Mouse (Mus musculus) heart, embryonic 10.5 days (tissue): Measurements from ENCODE around the gene Dscaml1. TPM values are rescaled to one million over a fixed set of nuclear protein-coding genes. Genes with fewer than 3 reads are reported as not detected.
"Not testable (repeated sequence)": the region's sequence is repeated elsewhere in the genome, so short reads cannot be mapped to it uniquely, and the experiment has no call there.

Experiments
- DNase-seq: peaks from one replicate; pipeline ENCODE4 v3.0.0-alpha.2; 2017; ENCODE audit warnings: low spot score
- H3K27ac ChIP-seq: fragments of 300-500 bp; sonication (generic); 2 replicates; pipeline ENCODE4 v1.5.1; 2016; ENCODE audit warnings: mild to moderate bottlenecking
- H3K27me3 ChIP-seq: fragments of 300-500 bp; sonication (generic); 2 replicates; pipeline ENCODE4 v1.6.1; 2016; ENCODE audit warnings: mild to moderate bottlenecking; ENCODE audit not compliant: poor library complexity, insufficient read depth, severe bottlenecking
- H3K36me3 ChIP-seq: fragments of 300-500 bp; sonication (generic); 2 replicates; pipeline ENCODE4 v1.6.1; 2016; ENCODE audit warnings: mild to moderate bottlenecking, moderate library complexity
- H3K4me1 ChIP-seq: fragments of 300-500 bp; sonication (generic); 2 replicates; pipeline ENCODE4 v1.6.1; 2016; ENCODE audit warnings: mild to moderate bottlenecking
- H3K4me3 ChIP-seq: fragments of 300-500 bp; sonication (generic); 2 replicates; pipeline ENCODE4 v1.5.1; 2016; ENCODE audit warnings: mild to moderate bottlenecking, moderate library complexity
- H3K9me3 ChIP-seq: fragments of 300-500 bp; sonication (generic); 2 replicates; pipeline ENCODE4 v1.6.1; 2016; ENCODE audit warnings: mild to moderate bottlenecking, moderate library complexity
- whole genome bisulfite sequencing: fragments of 180-500 bp; shearing (Covaris S2); methylation state at CpG from one replicate; pipeline ENCODE4 v1.1.7; 2016; 5-methylcytosine and 5-hydroxymethylcytosine counted together
- polyA plus RNA-seq: library from polyadenylated mRNA; unstranded; fragments of >200 nt; fragmentation: Nextera tagmentation; extraction: Ambion mirVana; gene quantifications from 2 replicates; pipeline ENCODE4 v1.2.1, GENCODE M21; 2016

Dscaml1 gene
- polyA plus RNA-seq, 1 experiment from 2014 or later: 0.14 TPM

DNA sequence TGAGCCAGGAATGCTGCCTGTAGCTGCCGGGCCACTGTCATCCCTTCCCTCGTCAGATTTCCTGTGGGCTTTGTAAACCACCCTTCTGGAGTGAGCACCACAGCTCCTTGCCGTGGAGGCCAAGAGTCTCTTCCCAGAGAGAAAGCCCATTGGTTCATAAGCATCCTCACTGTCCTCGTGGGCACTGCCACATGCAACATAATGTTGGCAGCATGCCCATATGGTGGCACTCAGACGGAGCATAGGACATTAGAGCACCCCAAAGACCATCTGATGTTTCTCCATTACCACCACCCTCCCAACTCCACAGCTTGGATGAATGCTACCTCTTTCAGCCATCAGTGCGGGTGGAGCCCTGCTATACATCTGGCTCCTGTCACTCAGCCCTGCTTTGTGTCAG is 306.8 kb downstream of the Dscaml1 start:
- 57% methylated on average over 6 of the region's 6 CpGs for WGBS
- H3K36me3 ChIP-seq: no peaks in the 10 kb centered on the region
- no peak overlapping the region for H3K4me3 ChIP-seq
- H3K27me3 ChIP-seq: 0 out of 2 replicates have a peak, but pooled peaks cover 3% of the 10 kb centered on the region
- H3K9me3 ChIP-seq: no peaks in the 10 kb centered on the region
- DNase-seq: no peak
- no peaks in the 10 kb centered on the region for H3K4me1 ChIP-seq
- H3K27ac ChIP-seq: no peak overlapping the region

DNA sequence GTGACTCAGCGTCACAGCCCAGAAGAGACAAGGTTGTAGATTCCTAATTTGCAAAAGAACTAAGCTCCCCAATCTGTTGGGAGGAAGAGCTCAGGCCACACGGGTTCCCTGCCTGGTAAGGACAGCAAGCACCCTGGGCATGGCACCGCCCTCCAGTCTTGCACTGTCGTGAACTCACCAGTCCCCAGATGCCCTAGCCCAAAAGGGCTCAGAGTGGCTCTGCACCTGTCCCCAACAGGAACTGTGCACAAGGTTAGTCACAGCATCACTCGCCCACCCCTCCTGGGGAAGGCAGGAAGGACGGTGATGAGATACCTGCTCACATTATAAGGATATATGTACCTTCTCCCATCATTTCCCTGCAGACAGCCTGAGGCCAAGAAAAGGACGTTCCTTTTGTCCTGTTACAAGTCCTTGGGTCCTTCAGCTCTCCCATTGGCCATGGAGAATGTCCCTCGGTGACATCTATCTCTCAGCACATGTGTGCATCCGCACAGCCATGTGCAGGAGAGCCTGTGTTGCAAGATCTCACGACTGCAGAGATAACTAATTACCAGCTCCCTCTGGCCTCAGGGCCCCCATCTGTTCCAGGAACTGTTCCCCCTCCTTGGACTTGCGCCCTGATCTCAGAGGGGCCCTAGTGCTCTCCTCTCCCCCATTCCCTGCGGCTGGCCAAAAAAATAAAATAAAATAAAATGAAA is 312.7 kb downstream of the Dscaml1 start:
- Histone ChIP-seq H3K27ac (no peak overlapping the region), H3K4me1 (no peaks in the 10 kb centered on the region), H3K27me3 (peaks cover 27% of the 10 kb centered on the region), H3K9me3 (no peaks in the 10 kb centered on the region), H3K36me3 (no peaks in the 10 kb centered on the region), H3K4me3 (no peak overlapping the region)
- DNase-seq: no peak
- WGBS: 71% methylated on average over 12 of the region's 12 CpGs

DNA sequence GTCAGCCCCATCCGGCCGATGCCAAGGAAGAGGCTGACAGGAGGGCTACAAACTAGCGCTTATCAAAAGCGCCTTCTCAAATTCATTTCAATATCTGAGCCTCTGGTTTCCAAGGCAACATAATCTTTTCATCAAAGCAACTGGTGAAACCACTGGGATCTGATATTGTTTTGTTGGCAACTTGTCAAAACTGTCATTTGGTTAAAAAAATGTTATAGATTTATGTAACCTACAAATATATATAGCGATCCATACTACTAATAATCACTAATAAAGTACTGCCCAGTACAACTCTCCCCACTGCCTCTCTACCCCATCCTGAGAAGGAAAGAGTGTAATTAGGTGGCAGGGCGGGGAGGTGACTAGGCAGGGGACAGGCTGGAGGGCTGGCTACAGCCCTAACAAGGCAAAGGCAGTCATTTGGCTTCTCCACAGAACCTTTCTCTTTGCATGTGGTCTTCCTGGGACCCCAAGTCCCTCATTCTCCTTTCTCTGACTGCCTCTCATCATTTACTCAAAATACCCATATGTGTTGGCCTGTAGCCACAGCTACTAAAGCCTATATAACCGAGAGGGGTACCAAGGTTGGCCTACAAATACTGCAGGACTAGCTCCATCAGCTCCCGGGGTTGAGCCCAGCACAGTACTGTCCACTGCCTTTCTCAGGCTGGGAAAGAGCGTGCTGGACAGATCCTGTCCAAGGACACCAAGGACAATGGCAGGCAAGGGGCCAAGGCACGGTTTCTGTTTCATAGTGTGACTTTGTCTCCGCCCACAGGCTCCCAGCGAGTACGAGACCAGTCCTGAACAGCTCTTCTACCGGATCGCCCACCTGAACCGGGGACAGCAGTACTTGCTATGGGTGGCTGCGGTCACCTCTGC is 313.5 kb downstream of the Dscaml1 start:
- H3K27me3 ChIP-seq: peaks cover 33% of the 10 kb centered on the region
- H3K4me1 ChIP-seq: 0 out of 2 replicates have a peak, but pooled peaks cover 1% of the 10 kb centered on the region
- no peak overlapping the region for H3K4me3 ChIP-seq
- no peaks in the 10 kb centered on the region for H3K36me3 ChIP-seq
- 61% methylated on average over 17 of the region's 17 CpGs for WGBS
- H3K9me3 ChIP-seq: no peaks in the 10 kb centered on the region
- no peak for DNase-seq
- no peak overlapping the region for H3K27ac ChIP-seq

GRCm38 (mm10) chr9:45740584-45740980 is 314.2 kb downstream of the Dscaml1 start:
- no peaks in the 10 kb centered on the region for H3K36me3 ChIP-seq
- peaks cover 37% of the 10 kb centered on the region for H3K27me3 ChIP-seq
- H3K4me1 ChIP-seq: 0 out of 2 replicates have a peak, but pooled peaks cover 6% of the 10 kb centered on the region
- H3K9me3 ChIP-seq: no peaks in the 10 kb centered on the region
- WGBS: 55% methylated on average over 2 of the region's 2 CpGs
- no peak overlapping the region for H3K27ac ChIP-seq
- H3K4me3 ChIP-seq: no peak overlapping the region
- no peak for DNase-seq

DNA sequence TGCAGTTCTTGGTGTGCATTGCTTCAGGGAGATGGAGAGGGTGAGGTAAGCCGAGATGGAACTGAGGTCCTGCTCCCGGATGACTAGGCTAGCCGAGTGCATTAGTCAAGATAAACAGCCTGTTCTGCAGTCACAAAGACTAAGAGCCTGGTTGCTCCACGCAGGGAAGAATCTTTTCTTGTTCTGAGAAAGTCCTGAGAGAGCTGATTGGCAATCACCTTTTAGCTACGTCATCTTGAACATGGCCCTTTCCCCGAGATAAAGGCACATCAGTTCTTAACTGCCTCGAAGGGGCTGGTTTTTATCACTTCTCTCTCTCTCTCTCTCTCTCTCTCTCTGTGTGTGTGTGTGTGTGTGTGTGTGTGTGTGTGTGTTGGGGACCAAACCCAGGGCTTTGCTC is 319.0 kb downstream of the Dscaml1 start:
- H3K27ac ChIP-seq: no peak overlapping the region
- no peak for DNase-seq
- WGBS: 19% methylated on average over 7 of the region's 7 CpGs
- H3K9me3 ChIP-seq: no peaks in the 10 kb centered on the region
- no peak overlapping the region for H3K4me3 ChIP-seq
- 0 out of 2 replicates have a peak, but pooled peaks cover 6% of the 10 kb centered on the region for H3K4me1 ChIP-seq
- no peaks in the 10 kb centered on the region for H3K36me3 ChIP-seq
- H3K27me3 ChIP-seq: peaks cover 37% of the 10 kb centered on the region

- DNase-seq: no peak
- Histone ChIP-seq H3K4me1 (0 out of 2 replicates have a peak, but pooled peaks cover 5% of the 10 kb centered on the region), H3K27ac (no peak overlapping the region), H3K9me3 (no peaks in the 10 kb centered on the region), H3K4me3 (no peak overlapping the region), H3K36me3 (no peaks in the 10 kb centered on the region), H3K27me3 (peaks cover 14% of the 10 kb centered on the region)
- WGBS: 86% methylated on average over 4 of the region's 4 CpGs
These were observed 323.5 kb downstream of the Dscaml1 start for GRCm38 (mm10) chr9:45749917-45750316.

DNA sequence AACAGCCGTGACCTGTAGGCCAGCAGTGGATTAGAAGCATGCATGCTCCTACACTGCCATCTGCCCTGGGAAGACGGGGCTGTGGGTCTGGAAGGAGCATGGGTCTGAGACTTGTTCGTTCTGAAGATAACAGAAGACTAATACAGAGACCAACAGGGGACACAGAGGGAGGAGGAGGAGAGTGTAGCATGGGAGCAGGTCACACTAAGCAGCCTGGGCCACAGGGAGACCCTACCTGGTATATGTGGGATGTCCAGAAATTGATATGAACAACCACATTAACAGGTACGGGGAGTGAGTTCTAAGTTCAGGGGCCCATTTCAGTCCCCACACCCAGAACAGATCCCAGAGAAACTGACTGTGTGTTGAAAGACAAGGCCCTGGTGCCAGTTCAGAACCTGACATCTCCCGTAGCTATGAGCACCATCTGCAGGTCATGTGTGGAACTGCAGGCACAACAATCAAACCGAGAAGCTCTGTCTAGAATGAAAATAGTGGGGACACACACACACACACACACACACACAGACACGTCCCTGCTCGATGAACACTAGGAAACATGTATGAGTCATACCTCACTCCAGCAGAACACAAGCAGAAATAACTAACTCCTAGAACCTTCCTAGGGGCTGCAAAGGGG is 328.1 kb downstream of the Dscaml1 start:
- peaks cover 9% of the 10 kb centered on the region for H3K27me3 ChIP-seq
- WGBS: 37% methylated on average over 8 of the region's 8 CpGs
- no peaks in the 10 kb centered on the region for H3K4me1 ChIP-seq
- H3K36me3 ChIP-seq: no peaks in the 10 kb centered on the region
- H3K4me3 ChIP-seq: no peak overlapping the region
- no peak overlapping the region for H3K27ac ChIP-seq
- no peak for DNase-seq
- H3K9me3 ChIP-seq: no peaks in the 10 kb centered on the region

- H3K4me3 ChIP-seq: no peak overlapping the region
- H3K4me1 ChIP-seq: no peaks in the 10 kb centered on the region
- H3K27ac ChIP-seq: no peak overlapping the region
- WGBS: 84% methylated on average over 6 of the region's 6 CpGs
- H3K27me3 ChIP-seq: no peaks in the 10 kb centered on the region
- peaks cover 24% of the 10 kb centered on the region for H3K36me3 ChIP-seq
- no peaks in the 10 kb centered on the region for H3K9me3 ChIP-seq
- DNase-seq: no peak
These were observed 339.8 kb downstream of the Dscaml1 start for GRCm38 (mm10) chr9:45766195-45766594.

GRCm38 (mm10) chr9:45767155-45767554 is 340.7 kb downstream of the Dscaml1 start:
- WGBS: 90% methylated on average over 8 of the region's 8 CpGs
- H3K9me3 ChIP-seq: no peaks in the 10 kb centered on the region
- no peak overlapping the region for H3K4me3 ChIP-seq
- no peaks in the 10 kb centered on the region for H3K27me3 ChIP-seq
- no peaks in the 10 kb centered on the region for H3K4me1 ChIP-seq
- peaks cover 34% of the 10 kb centered on the region for H3K36me3 ChIP-seq
- no peak overlapping the region for H3K27ac ChIP-seq
- DNase-seq: no peak

DNA sequence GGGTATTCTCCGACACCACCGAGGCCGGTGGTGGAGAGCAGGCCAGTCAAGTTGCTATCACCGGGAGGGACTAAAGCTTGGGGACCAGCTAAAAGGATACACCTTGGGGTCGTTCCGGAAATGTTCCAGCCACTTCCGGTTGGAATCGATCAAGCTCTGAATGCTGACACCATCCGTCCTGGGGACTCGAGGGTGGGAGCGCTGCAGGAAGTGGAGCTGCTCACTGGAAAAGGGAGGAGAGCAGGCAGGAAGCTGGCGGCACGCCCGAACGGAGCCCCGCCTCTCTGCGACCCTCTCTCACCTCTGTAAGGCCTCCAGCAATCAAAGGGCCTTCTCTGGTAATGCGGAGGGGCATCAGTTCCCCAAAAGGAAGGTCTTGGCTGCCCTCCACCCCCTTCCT is 342.0 kb downstream of the Dscaml1 start:
- no peaks in the 10 kb centered on the region for H3K27me3 ChIP-seq
- peaks cover 40% of the 10 kb centered on the region for H3K36me3 ChIP-seq
- H3K9me3 ChIP-seq: no peaks in the 10 kb centered on the region
- H3K27ac ChIP-seq: no peak overlapping the region
- DNase-seq: no peak
- H3K4me3 ChIP-seq: no peak overlapping the region
- WGBS: 76% methylated on average over 18 of the region's 18 CpGs
- H3K4me1 ChIP-seq: no peaks in the 10 kb centered on the region

DNA sequence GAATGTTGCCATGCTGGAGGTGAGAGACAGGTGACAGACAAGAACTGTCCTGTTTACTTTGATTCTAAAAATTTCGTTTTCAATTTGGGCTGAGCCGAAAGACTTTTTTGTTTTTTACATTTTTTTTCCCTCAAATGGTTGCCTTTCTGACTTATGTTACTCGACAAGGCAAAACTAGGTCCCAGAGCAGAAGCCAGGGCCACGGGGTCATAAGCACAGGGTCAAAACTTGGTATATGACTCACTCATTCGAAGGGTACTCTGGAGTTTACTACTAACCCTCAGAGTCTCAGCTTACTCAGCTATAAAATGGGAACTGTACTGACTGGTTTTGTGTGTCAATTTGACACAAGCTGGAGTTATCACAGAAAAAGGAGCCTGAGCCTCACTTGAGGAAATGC is 343.2 kb downstream of the Dscaml1 start:
- 85% methylated on average over 5 of the region's 5 CpGs for WGBS
- Histone ChIP-seq H3K27ac (no peak overlapping the region), H3K9me3 (no peaks in the 10 kb centered on the region), H3K36me3 (peaks cover 52% of the 10 kb centered on the region), H3K27me3 (no peaks in the 10 kb centered on the region), H3K4me1 (no peaks in the 10 kb centered on the region), H3K4me3 (no peak overlapping the region)
- DNase-seq: no peak

- DNase-seq: no peak
- 84% methylated on average over 6 of the region's 6 CpGs for WGBS
- Histone ChIP-seq H3K27me3 (no peaks in the 10 kb centered on the region), H3K4me1 (no peaks in the 10 kb centered on the region), H3K27ac (no peak overlapping the region), H3K36me3 (peaks cover 82% of the 10 kb centered on the region), H3K4me3 (no peak overlapping the region), H3K9me3 (no peaks in the 10 kb centered on the region)
These were observed 347.7 kb downstream of the Dscaml1 start for GRCm38 (mm10) chr9:45774088-45774487.

- H3K36me3 ChIP-seq: peaks cover 72% of the 10 kb centered on the region
- H3K9me3 ChIP-seq, H3K27ac ChIP-seq, H3K27me3 ChIP-seq, DNase-seq, H3K4me3 ChIP-seq, H3K4me1 ChIP-seq: not testable (repeated sequence)
- 66% methylated on average over 3 of the region's 3 CpGs for WGBS
These were observed 349.7 kb downstream of the Dscaml1 start for GRCm38 (mm10) chr9:45776176-45776575.
